Mouse (Mus musculus) heart, adult 2 months (tissue): ENCODE measurements around the gene Gsg1l2.

ENCODE experiments used
- CTCF ChIP-seq: fragments of 200-600 bp; IDR thresholded peaks from 2 replicates; pipeline ENCODE4 v1.8.1; 2022; ENCODE audit warnings: antibody characterized with exemption, mild to moderate bottlenecking, moderate library complexity
- EP300 ChIP-seq: fragments of 200-500 bp; IDR thresholded peaks from 2 replicates; pipeline ENCODE4 v1.6.1; 2011; ENCODE audit warnings: low read depth, low read length, control low read depth; ENCODE audit not compliant: insufficient read depth

GRCm38 (mm10) chr11:67771691-67772090 is 2.7 kb upstream of the Gsg1l2 start:
- TF ChIP-seq CTCF (no peak), EP300 (no peak)
